Mouse (Mus musculus) ZHBTc4 (cell line): ENCODE measurements at regions not wholly inside any gene's neighbourhood (a gene's known extent, or its start where the extent isn't known, plus 50 kb on each side); places are given as distances from the start of the nearest gene placed in this dataset.

ENCODE experiments used
- DNase-seq: peaks from one replicate; pipeline ENCODE4 v3.0.0-alpha.2; 2011; ENCODE audit warnings: low read depth, low spot score

GRCm38 (mm10) chr3:54597326-54598274 is 95.0 kb upstream of the Supt20 start:
- no peak for DNase-seq

- no peak for DNase-seq
Measured at GRCm38 (mm10) chr3:54598296-54598695, 94.3 kb upstream of the Supt20 start.

DNA sequence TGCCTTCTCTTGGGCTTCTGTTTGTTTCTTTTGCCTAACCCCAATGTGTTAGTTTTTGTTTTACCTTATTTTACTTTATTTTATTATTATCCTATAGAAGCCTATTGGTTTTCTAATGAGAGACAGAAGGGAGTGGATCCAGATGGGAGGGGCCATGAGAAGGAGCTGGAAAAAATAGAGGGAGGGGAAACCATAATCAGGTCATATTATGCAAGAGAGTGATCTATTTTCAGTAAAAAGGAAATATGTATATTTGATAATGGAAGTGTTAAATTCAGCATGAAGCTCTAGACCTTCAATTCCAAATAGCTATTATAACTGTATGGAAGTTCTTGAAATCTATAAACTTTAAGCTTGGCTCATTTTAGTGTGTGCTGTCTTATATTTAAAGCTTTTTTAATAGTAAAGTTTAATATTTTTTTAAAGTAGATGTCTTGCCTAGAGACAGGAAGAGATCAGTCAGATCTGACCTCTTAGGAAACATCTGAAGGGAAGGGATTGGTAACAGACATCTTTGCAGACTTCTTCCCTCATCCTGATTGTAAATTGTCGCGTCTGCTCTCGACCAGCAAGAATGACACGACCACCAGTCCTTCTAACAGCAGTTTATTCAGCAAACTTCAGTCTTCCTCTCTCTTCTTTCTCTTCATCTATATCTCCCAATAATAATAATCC is 87.8 kb upstream of the Supt20 start:
- DNase-seq = no peak

- DNase-seq = no peak
Measured at GRCm38 (mm10) chr3:54611431-54611990, 81.1 kb upstream of the Supt20 start.

- no peak for DNase-seq
Measured at GRCm38 (mm10) chr3:54613845-54614244, 78.8 kb upstream of the Supt20 start.

DNA sequence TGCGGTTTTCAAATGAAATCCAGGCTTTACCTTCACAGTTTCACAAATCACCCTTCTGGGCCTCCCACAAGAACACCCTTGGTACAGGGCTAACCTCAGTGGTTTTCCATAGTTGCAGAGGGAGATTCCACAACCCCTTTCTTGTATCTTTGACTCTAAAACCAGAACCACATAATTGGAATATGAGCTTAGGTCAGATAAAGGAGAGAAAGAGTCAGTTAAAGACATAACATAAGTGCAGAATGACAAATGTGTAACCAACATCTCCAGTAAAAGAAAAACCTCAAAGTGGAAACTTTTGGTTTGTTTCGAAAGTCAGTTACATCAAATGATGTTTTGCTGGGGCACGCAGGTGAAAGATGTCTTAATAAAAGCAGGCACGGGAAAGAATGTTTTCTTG is 75.3 kb upstream of the Supt20 start:
- DNase-seq = no peak

DNA sequence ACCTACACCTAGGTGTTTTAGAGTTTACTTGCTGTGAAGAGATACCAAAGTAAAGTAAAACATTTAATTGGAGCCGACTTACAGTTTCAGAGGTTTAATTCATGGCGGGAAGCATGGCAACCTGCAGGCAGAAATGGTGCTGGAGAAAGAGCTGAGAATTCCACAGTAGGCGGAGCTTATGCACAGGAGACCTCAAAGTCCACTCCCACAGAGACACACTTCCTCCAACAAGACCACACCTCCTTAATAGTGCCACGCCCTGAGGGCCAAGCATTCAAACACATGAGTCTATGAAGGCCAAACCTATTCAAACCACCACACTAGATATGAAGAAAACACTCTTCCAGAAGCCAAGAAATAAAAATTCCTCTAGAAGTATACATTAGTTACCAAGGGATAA is 74.3 kb upstream of the Supt20 start:
- peak; percentile 27 for DNase-seq

- DNase-seq = no peak
Measured at GRCm38 (mm10) chr3:54630254-54630653, 62.4 kb upstream of the Supt20 start.

- peak; percentile 3 for DNase-seq
Measured at GRCm38 (mm10) chr3:54632731-54633130, 59.9 kb upstream of the Supt20 start.

DNA sequence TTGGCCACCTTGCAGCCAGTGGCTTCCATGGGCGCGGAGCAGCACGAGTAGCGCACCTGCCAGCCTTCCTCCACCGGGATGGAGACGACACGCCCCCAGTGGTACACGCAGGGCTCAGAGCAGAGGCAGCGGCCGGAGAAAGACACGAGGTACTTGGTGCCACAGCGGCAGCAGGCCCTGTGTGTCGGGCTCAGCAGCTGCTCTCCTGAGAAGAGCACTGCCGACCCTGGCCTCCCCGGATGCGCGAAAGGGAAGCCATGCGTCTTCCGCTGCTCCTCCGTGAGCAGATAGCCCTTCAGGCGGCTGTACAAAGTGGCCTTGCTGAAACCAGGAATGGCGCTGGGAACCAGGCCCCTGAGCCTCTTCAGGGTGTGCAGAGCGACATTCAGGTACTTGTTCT is 59.2 kb upstream of the Supt20 start:
- peak; percentile 61 for DNase-seq

DNA sequence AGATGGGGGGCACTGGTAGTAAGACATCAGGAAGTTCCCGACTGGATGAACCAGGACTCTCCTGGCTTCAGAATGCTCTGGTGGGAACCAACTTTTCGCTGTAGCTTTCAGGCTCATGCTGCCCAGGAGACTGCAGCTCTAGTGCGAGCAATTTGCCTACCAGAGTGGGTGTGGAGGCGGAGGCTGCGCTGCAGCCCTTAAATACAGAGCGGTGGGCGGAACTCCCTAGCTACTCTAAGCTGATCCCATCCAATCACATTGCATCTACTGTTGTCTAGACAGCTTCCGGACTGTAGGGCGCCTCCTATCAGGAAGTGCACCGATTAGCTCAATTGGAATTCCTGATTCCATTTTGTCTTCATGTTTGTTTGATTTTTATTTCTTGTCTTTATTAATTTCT is 58.2 kb upstream of the Supt20 start:
- DNase-seq = peak; percentile 37
